Mouse (Mus musculus) Patski (cell line): Measurements from ENCODE around the gene 9530068E07Rik. TPM values are rescaled to one million over a fixed set of nuclear protein-coding genes. Genes with fewer than 3 reads are reported as not detected.

Experiments
- ATAC-seq: fragments of 100-300 bp; one replicate; pipeline ENCODE4 v1.8.0; 2021
- CTCF ChIA-PET: fragments of 350-600 bp; sonication (Branson Sonifier 250); formaldehyde crosslinking; loops from one replicate; lab custom pipeline; 2022; ENCODE audit warnings: inconsistent platforms; lab: Charles Lee
- POLR2A ChIA-PET: fragments of 350-600 bp; sonication (Branson Sonifier 250); formaldehyde crosslinking; loops from one replicate; lab custom pipeline; 2022; ENCODE audit warnings: antibody characterized with exemption, inconsistent platforms; lab: Charles Lee
- DNase-seq: peaks from one replicate; pipeline ENCODE4 v3.0.0-alpha.2; 2011; ENCODE audit warnings: low read depth, low spot score
- H3K27me3 ChIP-seq: fragments of 371-371 bp; one replicate; pipeline ENCODE4 v1.5.1; 2021
- CTCF ChIP-seq: fragments of 100-300 bp; IDR thresholded peaks from one replicate; pipeline ENCODE4 v1.5.1; 2021
- in situ Hi-C: fragments of 300-500 bp; cut with MboI; formaldehyde crosslinking; loops from 3 replicates; pipeline ENCODE4 v1.11.1; 2018; ENCODE audit warnings: low pct_unique_long_range_greater_than_20kb, mixed read lengths
- polyA plus RNA-seq: library from polyadenylated mRNA; unstranded; gene quantifications from one replicate; pipeline ENCODE4 v1.2.3, GENCODE M21; 2021

The 9530068E07Rik gene
- polyA plus RNA-seq, 1 experiment from 2014 or later = 254 TPM

GRCm38 (mm10) chr11:52435466-52435865 lies 39.2 kb downstream of the 9530068E07Rik start:
- ChIA-PET POLR2A (no interaction called here), CTCF (interaction anchor here (1.2 kb wide), 1 partner anchor 9 kb away, joined by 3 read pairs; no protein-coding TSS in a partner anchor)
- in situ Hi-C loops = loop anchor here (10.0 kb wide), 1 partner anchor 189 kb away; no protein-coding TSS in a partner anchor
- no peak for TF ChIP-seq CTCF
- H3K27me3 ChIP-seq = peaks cover 12% of the 10 kb centered on the region
- ATAC-seq (no peak), DNase-seq (no peak)

- DNase-seq = no peak
- no peak for TF ChIP-seq CTCF
- in situ Hi-C loops = loop anchor here (10.0 kb wide), 1 partner anchor 188 kb away; no protein-coding TSS in a partner anchor
- ChIA-PET CTCF (interaction anchor here (1.5 kb wide), 1 partner anchor 10 kb away, joined by 3 read pairs; no protein-coding TSS in a partner anchor), POLR2A (no interaction called here)
- peaks cover 12% of the 10 kb centered on the region for H3K27me3 ChIP-seq
- ATAC-seq = no peak
Observed at GRCm38 (mm10) chr11:52437123-52437522, 40.9 kb downstream of the 9530068E07Rik start.

GRCm38 (mm10) chr11:52441096-52441495 lies 44.9 kb downstream of the 9530068E07Rik start:
- no peak for DNase-seq
- POLR2A ChIA-PET = no interaction called here
- ATAC-seq = no peak
- H3K27me3 ChIP-seq = peaks cover 12% of the 10 kb centered on the region
- no peak for TF ChIP-seq CTCF
- in situ Hi-C loops = no loop called here
- CTCF ChIA-PET = no interaction called here

GRCm38 (mm10) chr11:52447242-52447641 lies 51.0 kb downstream of the 9530068E07Rik start:
- CTCF ChIA-PET = interaction anchor here (1.0 to 1.4 kb wide), 2 partner anchors 10 to 11 kb away, joined by 3 read pairs; no protein-coding TSS in a partner anchor
- TF ChIP-seq CTCF = no peak
- in situ Hi-C loops = no loop called here
- ATAC-seq (peak; percentile 80), DNase-seq (peak; percentile 49)
- H3K27me3 ChIP-seq = peaks cover 4% of the 10 kb centered on the region
- POLR2A ChIA-PET = no interaction called here

DNA sequence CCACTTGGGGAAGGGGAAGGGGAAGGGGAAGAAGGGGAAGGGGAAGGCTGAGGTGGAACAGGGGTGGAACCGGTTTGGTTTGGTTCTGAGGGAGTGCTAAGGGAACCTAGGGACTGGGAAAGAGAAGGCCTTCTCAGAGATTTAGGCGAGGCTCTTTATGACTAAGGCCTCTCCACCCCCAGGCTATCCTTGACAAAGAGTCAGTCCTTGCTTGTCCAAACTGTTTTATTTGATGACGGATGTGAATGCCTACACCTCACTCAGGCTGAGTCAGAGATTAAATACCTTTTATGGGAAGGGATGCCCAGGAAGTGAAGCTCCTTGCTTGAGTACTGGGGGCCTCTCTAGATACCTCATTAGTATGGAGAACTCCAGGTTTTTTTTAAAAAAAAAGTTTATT lies 52.8 kb downstream of the 9530068E07Rik start:
- TF ChIP-seq CTCF = no peak
- no peak for DNase-seq
- peaks cover 8% of the 10 kb centered on the region for H3K27me3 ChIP-seq
- in situ Hi-C loops = no loop called here
- CTCF ChIA-PET = interaction anchor here (0.6 kb wide), 1 partner anchor 9 kb away, joined by 3 read pairs; no protein-coding TSS in a partner anchor
- POLR2A ChIA-PET = no interaction called here
- no peak for ATAC-seq

DNA sequence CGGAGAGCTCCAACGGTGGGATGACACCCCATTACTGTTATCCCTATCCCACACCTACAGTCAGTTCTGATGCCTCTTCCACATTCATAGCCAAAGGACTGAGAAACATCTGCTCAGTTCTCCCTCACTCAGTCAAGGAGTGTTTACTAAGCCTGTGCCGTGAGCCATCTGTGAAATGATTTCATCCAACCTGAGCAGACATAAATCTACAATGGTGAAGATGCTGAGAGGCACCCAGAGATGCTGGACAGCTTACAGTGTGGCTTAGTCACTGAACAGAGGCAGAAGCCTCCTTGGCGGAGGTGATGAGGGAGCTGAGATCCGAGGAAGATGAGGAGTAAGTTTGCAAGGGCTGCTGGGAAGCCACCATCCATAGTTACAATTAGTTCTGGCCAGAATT lies 62.1 kb downstream of the 9530068E07Rik start:
- ChIA-PET POLR2A (no interaction called here), CTCF (interaction anchor here (1.3 to 1.4 kb wide), 2 partner anchors 9 to 11 kb away, joined by 3 read pairs; no protein-coding TSS in a partner anchor)
- peaks cover 8% of the 10 kb centered on the region for H3K27me3 ChIP-seq
- ATAC-seq = no peak
- no peak for DNase-seq
- TF ChIP-seq CTCF = no peak
- in situ Hi-C loops = no loop called here

Other genes starting within 250 kb of the 9530068E07Rik start
- gene Olfr1371, start 182.4 kb upstream of the 9530068E07Rik start, polyA plus RNA-seq = not detected
- gene Skp1a, start 164.4 kb upstream of the 9530068E07Rik start, polyA plus RNA-seq = 485 TPM
- 5.4 TPM for gene Tcf7, start 113.4 kb upstream of the 9530068E07Rik start, polyA plus RNA-seq
- 498 TPM for gene Vdac1, start 35.6 kb upstream of the 9530068E07Rik start, polyA plus RNA-seq